Mouse (Mus musculus): Measurements from ENCODE around the gene Car11. TPM values are rescaled to one million over a fixed set of nuclear protein-coding genes. Genes with fewer than 3 reads are reported as not detected.

Car11 gene
- total and polyA plus RNA-seq, 3 experiments: 0.16 to 3.5 (median 0.78) TPM

DNA sequence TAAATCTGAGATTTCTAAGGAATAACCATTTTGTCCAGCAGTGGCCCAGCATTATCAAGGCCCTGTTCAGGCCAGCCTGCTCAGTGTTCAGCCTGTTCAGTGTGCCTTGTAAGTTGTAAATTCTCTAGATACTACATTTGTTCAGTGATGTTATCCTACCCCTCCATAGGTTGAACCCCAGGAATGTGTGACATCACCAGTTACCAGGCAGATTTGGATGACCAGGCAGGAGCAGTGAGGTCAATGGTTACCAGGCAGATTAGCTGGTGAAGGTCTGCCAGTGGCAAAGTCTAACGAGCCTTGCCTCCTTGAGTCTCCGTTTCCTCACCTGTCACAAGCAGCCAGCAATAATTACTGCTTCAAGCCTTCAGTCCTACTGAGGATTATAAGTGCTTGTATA, 44.7 kb downstream of the Car11 start:
- no peak for ATAC-seq (ENCODE audit: extremely low read depth, insufficient number of reproducible peaks, low FRiP score, poor library complexity, severe bottlenecking)
- Histone ChIP-seq H3K4me1 (ENCODE audit: insufficient read depth, low read depth, low read length) (peaks cover 11% of the 10 kb centered on the region), H3K36me3 (replicated peaks) (no peaks in the 10 kb centered on the region), H3K27me3 (ENCODE audit: insufficient read depth, low read length) (peaks cover 29% of the 10 kb centered on the region), H3K9me3 (replicated peaks) (no peaks in the 10 kb centered on the region), H3K4me3 (ENCODE audit: low read depth, low read length) (no peak overlapping the region)
- DNase-seq (ENCODE audit: low spot score): no peak
- TF ChIP-seq GATA2 (IDR thresholded peaks at IDR 0.05; ENCODE audit: borderline replicate concordance, low read depth, low read length): no peak
- TF ChIP-seq TAL1 (conservative IDR thresholded peaks at IDR 0.05; ENCODE audit: low read depth, low read length): no peak
- no peak for TF ChIP-seq CTCF (IDR thresholded peaks at IDR 0.05; ENCODE audit: low read depth, low read length)
- no peak for TF ChIP-seq GATA1 (IDR thresholded peaks at IDR 0.05; ENCODE audit: borderline replicate concordance, low read length)
- no peak for TF ChIP-seq POLR2AphosphoS5 (IDR thresholded peaks at IDR 0.05; ENCODE audit: insufficient replicate concordance, low read depth, low read length)

DNA sequence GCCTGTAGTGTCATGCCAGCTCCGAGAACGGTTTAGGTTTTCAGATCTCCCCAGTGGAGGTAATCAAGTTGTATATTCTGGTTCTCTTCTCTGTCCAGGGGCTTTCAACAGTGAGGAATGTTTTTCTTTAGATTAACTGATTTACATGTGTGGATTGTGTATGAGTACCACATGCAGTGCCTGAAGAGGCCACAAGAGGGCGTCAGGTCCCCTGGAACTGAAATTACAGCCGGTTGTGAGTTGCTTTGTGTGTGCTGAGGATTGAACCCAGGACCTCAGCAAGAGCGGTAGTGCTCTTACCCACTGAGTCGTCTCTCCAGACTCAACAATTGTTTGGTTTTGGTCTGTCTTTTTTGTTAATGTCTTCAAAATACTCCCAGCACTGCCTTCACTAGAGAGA, 46.9 kb downstream of the Car11 start:
- no peaks in the 10 kb centered on the region for H3K36me3 ChIP-seq (replicated peaks)
- ATAC-seq (ENCODE audit: extremely low read depth, insufficient number of reproducible peaks, low FRiP score, poor library complexity, severe bottlenecking) (no peak), DNase-seq (ENCODE audit: low spot score) (no peak)

DNA sequence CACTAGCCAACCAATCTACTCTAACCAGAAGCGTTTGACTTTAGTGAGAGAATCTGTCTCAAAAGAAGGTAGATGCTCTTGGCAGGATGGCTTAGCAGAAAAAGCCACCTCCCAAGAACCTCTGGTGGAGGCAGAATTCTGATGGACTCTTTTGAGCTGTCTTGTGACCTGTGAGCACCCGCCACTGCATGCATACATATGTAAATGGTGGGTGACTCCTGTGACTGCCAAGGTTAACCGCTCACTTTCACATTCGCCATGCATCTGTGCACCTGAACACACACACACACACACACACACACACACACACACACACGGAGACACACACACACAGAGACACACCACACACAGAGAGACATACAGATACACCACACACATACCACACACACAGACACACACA, 47.8 kb downstream of the Car11 start:
- DNase-seq (ENCODE audit: low spot score) (no peak), ATAC-seq (ENCODE audit: extremely low read depth, insufficient number of reproducible peaks, low FRiP score, poor library complexity, severe bottlenecking) (no peak)
- no peak for TF ChIP-seq GATA1 (IDR thresholded peaks at IDR 0.05; ENCODE audit: borderline replicate concordance, low read length)
- no peak for TF ChIP-seq GATA2 (IDR thresholded peaks at IDR 0.05; ENCODE audit: borderline replicate concordance, low read depth, low read length)
- no peak for TF ChIP-seq TAL1 (conservative IDR thresholded peaks at IDR 0.05; ENCODE audit: low read depth, low read length)
- TF ChIP-seq POLR2AphosphoS5 (IDR thresholded peaks at IDR 0.05; ENCODE audit: insufficient replicate concordance, low read depth, low read length): no peak
- TF ChIP-seq CTCF (IDR thresholded peaks at IDR 0.05; ENCODE audit: low read depth, low read length): no peak
- Histone ChIP-seq H3K4me1 (ENCODE audit: insufficient read depth, low read depth, low read length) (no peaks in the 10 kb centered on the region), H3K36me3 (replicated peaks) (no peaks in the 10 kb centered on the region), H3K9me3 (replicated peaks) (no peaks in the 10 kb centered on the region), H3K4me3 (ENCODE audit: low read depth, low read length) (no peak overlapping the region), H3K27me3 (ENCODE audit: insufficient read depth, low read length) (peaks cover 16% of the 10 kb centered on the region)

More for the DNA sequence above, 46.9 kb downstream of the Car11 start:
- H3K4me1 ChIP-seq (ENCODE audit: insufficient read depth, low read depth, low read length): peaks cover 7% of the 10 kb centered on the region
- TF ChIP-seq CTCF (IDR thresholded peaks at IDR 0.05; ENCODE audit: low read depth, low read length) (peak; percentile 54), POLR2AphosphoS5 (IDR thresholded peaks at IDR 0.05; ENCODE audit: insufficient replicate concordance, low read depth, low read length) (no peak)
- peaks cover 25% of the 10 kb centered on the region for H3K27me3 ChIP-seq (ENCODE audit: insufficient read depth, low read length)
- no peak overlapping the region for H3K4me3 ChIP-seq (ENCODE audit: low read depth, low read length)
- H3K9me3 ChIP-seq (replicated peaks): no peaks in the 10 kb centered on the region

DNA sequence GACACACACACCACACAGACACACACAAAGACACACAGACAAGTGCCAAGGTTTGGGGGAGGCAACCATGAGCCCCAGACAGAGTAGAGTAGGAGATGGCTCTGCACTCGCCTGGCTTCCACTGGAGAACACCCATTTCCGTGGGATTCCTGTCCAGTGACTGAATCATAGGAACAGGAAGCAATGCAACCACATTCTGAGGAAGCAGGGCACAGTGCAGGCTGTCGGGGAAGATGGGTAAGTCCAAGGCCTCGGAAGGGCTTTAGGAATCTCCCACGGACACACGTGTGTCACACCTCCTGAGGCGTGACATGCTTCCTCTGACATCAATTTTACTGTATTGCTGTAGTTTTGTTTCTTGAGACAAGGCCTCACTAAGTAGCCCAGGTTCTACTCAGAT, 48.5 kb downstream of the Car11 start:
- ATAC-seq (ENCODE audit: extremely low read depth, insufficient number of reproducible peaks, low FRiP score, poor library complexity, severe bottlenecking): no peak
- no peak for DNase-seq (ENCODE audit: low spot score)
- Histone ChIP-seq H3K36me3 (replicated peaks) (no peaks in the 10 kb centered on the region), H3K9me3 (replicated peaks) (no peaks in the 10 kb centered on the region), H3K4me1 (ENCODE audit: insufficient read depth, low read depth, low read length) (no peaks in the 10 kb centered on the region), H3K4me3 (ENCODE audit: low read depth, low read length) (no peak overlapping the region), H3K27me3 (ENCODE audit: insufficient read depth, low read length) (peaks cover 13% of the 10 kb centered on the region)
- TF ChIP-seq GATA1 (IDR thresholded peaks at IDR 0.05; ENCODE audit: borderline replicate concordance, low read length) (no peak), GATA2 (IDR thresholded peaks at IDR 0.05; ENCODE audit: borderline replicate concordance, low read depth, low read length) (no peak), POLR2AphosphoS5 (IDR thresholded peaks at IDR 0.05; ENCODE audit: insufficient replicate concordance, low read depth, low read length) (no peak), TAL1 (conservative IDR thresholded peaks at IDR 0.05; ENCODE audit: low read depth, low read length) (no peak), CTCF (IDR thresholded peaks at IDR 0.05; ENCODE audit: low read depth, low read length) (no peak)

DNA sequence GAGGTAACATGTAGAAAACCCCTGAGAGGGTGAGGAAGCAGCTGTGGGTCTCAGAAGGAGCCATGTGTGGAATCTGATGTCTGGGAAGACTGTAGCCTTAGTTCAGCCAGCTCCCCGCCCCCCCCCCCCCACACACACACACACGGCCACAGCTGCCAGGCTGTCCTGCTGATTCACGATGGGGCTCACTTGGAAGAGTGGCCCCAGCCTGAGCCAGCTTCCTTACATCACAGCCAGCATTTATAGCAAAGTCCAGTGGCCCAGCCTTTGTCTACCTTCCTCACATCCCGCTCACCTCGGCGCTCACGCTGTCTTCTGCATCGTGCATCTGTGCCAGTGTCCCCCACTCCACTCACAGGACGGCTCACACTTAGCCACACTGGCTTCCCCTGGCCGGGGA, 49.8 kb downstream of the Car11 start:
- TF ChIP-seq TAL1 (conservative IDR thresholded peaks at IDR 0.05; ENCODE audit: low read depth, low read length) (no peak), POLR2AphosphoS5 (IDR thresholded peaks at IDR 0.05; ENCODE audit: insufficient replicate concordance, low read depth, low read length) (no peak), CTCF (IDR thresholded peaks at IDR 0.05; ENCODE audit: low read depth, low read length) (no peak), GATA2 (IDR thresholded peaks at IDR 0.05; ENCODE audit: borderline replicate concordance, low read depth, low read length) (no peak), GATA1 (IDR thresholded peaks at IDR 0.05; ENCODE audit: borderline replicate concordance, low read length) (no peak)
- no peak for ATAC-seq (ENCODE audit: extremely low read depth, insufficient number of reproducible peaks, low FRiP score, poor library complexity, severe bottlenecking)
- Histone ChIP-seq H3K36me3 (replicated peaks) (no peaks in the 10 kb centered on the region), H3K4me3 (ENCODE audit: low read depth, low read length) (no peak overlapping the region), H3K4me1 (ENCODE audit: insufficient read depth, low read depth, low read length) (no peaks in the 10 kb centered on the region), H3K27me3 (ENCODE audit: insufficient read depth, low read length) (peaks cover 13% of the 10 kb centered on the region), H3K9me3 (replicated peaks) (no peaks in the 10 kb centered on the region)
- no peak for DNase-seq (ENCODE audit: low spot score)

DNA sequence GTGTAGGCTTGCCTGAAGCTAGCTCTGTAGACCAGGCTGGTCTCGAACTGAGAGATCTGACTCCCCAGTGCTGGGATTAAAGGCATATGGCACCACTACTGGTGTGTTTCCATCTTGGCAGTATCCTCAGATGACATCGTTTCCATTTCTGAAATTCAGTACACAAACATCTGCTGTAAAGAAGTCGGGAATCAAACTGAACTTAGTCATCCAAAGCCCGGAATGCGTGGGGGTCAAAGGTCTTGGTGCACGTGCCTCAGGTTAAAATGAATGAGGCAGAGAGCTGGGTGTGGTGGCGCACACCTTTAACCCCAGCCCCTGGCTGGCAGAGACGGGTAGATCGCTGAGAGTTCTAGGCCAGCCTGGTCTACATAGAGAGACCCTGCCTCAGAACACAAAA, 50.5 kb downstream of the Car11 start:
- Histone ChIP-seq H3K36me3 (replicated peaks) (no peaks in the 10 kb centered on the region), H3K9me3 (replicated peaks) (no peaks in the 10 kb centered on the region), H3K4me3 (ENCODE audit: low read depth, low read length) (no peak overlapping the region), H3K4me1 (ENCODE audit: insufficient read depth, low read depth, low read length) (no peaks in the 10 kb centered on the region), H3K27me3 (ENCODE audit: insufficient read depth, low read length) (peaks cover 13% of the 10 kb centered on the region)
- TF ChIP-seq TAL1 (conservative IDR thresholded peaks at IDR 0.05; ENCODE audit: low read depth, low read length) (no peak), POLR2AphosphoS5 (IDR thresholded peaks at IDR 0.05; ENCODE audit: insufficient replicate concordance, low read depth, low read length) (no peak), CTCF (IDR thresholded peaks at IDR 0.05; ENCODE audit: low read depth, low read length) (no peak), GATA1 (IDR thresholded peaks at IDR 0.05; ENCODE audit: borderline replicate concordance, low read length) (no peak), GATA2 (IDR thresholded peaks at IDR 0.05; ENCODE audit: borderline replicate concordance, low read depth, low read length) (no peak)
- DNase-seq (ENCODE audit: low spot score) (no peak), ATAC-seq (ENCODE audit: extremely low read depth, insufficient number of reproducible peaks, low FRiP score, poor library complexity, severe bottlenecking) (no peak)

Other genes with a start within 250 kb of the Car11 start
Only the 20 nearest of the 34 such genes appear.
- gene Hsd17b14, start 144.9 kb upstream of the Car11 start, total RNA-seq (2014; fragmentation: Nextera tagmentation): 34.9 and 44.8 TPM in 2 replicates
- gene Hsd17b14, start 144.9 kb upstream of the Car11 start, total RNA-seq (2017): 8.2 and 14.5 TPM in 2 replicates
- 5.1 and 6.0 TPM in 2 replicates for gene Hsd17b14, start 144.9 kb upstream of the Car11 start, polyA plus RNA-seq (2012)
- gene Bcat2, start 129.7 kb upstream of the Car11 start, total RNA-seq (2014; fragmentation: Nextera tagmentation): 149 and 178 TPM in 2 replicates
- gene Bcat2, start 129.7 kb upstream of the Car11 start, total RNA-seq (2017): 45.9 and 47.0 TPM in 2 replicates
- gene Bcat2, start 129.7 kb upstream of the Car11 start, polyA plus RNA-seq (2012): 73.1 and 114 TPM in 2 replicates
- not detected in 2 replicates for gene Fgf21, start 84.4 kb upstream of the Car11 start, total RNA-seq (2014; fragmentation: Nextera tagmentation)
- gene Fgf21, start 84.4 kb upstream of the Car11 start, total RNA-seq (2017): 0.16 TPM in 1 of 2 replicates, not detected in the other
- gene Fgf21, start 84.4 kb upstream of the Car11 start, polyA plus RNA-seq (2012): not detected in 2 replicates
- gene Fut1, start 82.6 kb upstream of the Car11 start, total RNA-seq (2014; fragmentation: Nextera tagmentation): not detected in 2 replicates
- gene Fut1, start 82.6 kb upstream of the Car11 start, total RNA-seq (2017): 0.16 TPM in 1 of 2 replicates, not detected in the other
- gene Fut1, start 82.6 kb upstream of the Car11 start, polyA plus RNA-seq (2012): not detected in 2 replicates
- 0.68 TPM in 1 of 2 replicates, not detected in the other for gene Izumo1, start 78.0 kb upstream of the Car11 start, total RNA-seq (2014; fragmentation: Nextera tagmentation)
- 0.05 TPM in 1 of 2 replicates, not detected in the other for gene Izumo1, start 78.0 kb upstream of the Car11 start, total RNA-seq (2017)
- gene Izumo1, start 78.0 kb upstream of the Car11 start, polyA plus RNA-seq (2012): 0.10 and 0.12 TPM in 2 replicates
- gene Rasip1, start 72.4 kb upstream of the Car11 start, total RNA-seq (2014; fragmentation: Nextera tagmentation): 0.60 and 0.83 TPM in 2 replicates
- gene Rasip1, start 72.4 kb upstream of the Car11 start, total RNA-seq (2017): 0.06 and 0.11 TPM in 2 replicates
- 0.90 and 0.95 TPM in 2 replicates for gene Rasip1, start 72.4 kb upstream of the Car11 start, polyA plus RNA-seq (2012)
- gene Mamstr, start 59.9 kb upstream of the Car11 start, total RNA-seq (2014; fragmentation: Nextera tagmentation): not detected in 2 replicates
- gene Mamstr, start 59.9 kb upstream of the Car11 start, total RNA-seq (2017): not detected in 2 replicates
- not detected in 2 replicates for gene Mamstr, start 59.9 kb upstream of the Car11 start, polyA plus RNA-seq (2012)
- not detected in 2 replicates for gene Fut2, start 33.4 kb upstream of the Car11 start, total RNA-seq (2014; fragmentation: Nextera tagmentation)
- gene Fut2, start 33.4 kb upstream of the Car11 start, total RNA-seq (2017): 0.38 TPM in 1 of 2 replicates, not detected in the other
- gene Fut2, start 33.4 kb upstream of the Car11 start, polyA plus RNA-seq (2012): not detected in 2 replicates
- not detected in 2 replicates for gene Ntn5, start 15.8 kb upstream of the Car11 start, total RNA-seq (2014; fragmentation: Nextera tagmentation)
- not detected in 2 replicates for gene Ntn5, start 15.8 kb upstream of the Car11 start, total RNA-seq (2017)
- 0.21 and 0.29 TPM in 2 replicates for gene Ntn5, start 15.8 kb upstream of the Car11 start, polyA plus RNA-seq (2012)
- gene Sec1, start 5.4 kb upstream of the Car11 start, total RNA-seq (2014; fragmentation: Nextera tagmentation): not detected in 2 replicates
- gene Sec1, start 5.4 kb upstream of the Car11 start, total RNA-seq (2017): not detected in 2 replicates
- 0.02 TPM in 1 of 2 replicates, not detected in the other for gene Sec1, start 5.4 kb upstream of the Car11 start, polyA plus RNA-seq (2012)
- gene Dbp, start 5.2 kb downstream of the Car11 start, total RNA-seq (2014; fragmentation: Nextera tagmentation): 22.8 and 30.2 TPM in 2 replicates
- gene Dbp, start 5.2 kb downstream of the Car11 start, total RNA-seq (2017): 33.7 and 37.8 TPM in 2 replicates
- gene Dbp, start 5.2 kb downstream of the Car11 start, polyA plus RNA-seq (2012): 18.0 and 23.0 TPM in 2 replicates
- 3,054 and 3,291 TPM in 2 replicates for gene Rpl18, start 15.6 kb downstream of the Car11 start, total RNA-seq (2014; fragmentation: Nextera tagmentation)
- 1,837 and 1,972 TPM in 2 replicates for gene Rpl18, start 15.6 kb downstream of the Car11 start, total RNA-seq (2017)
- gene Rpl18, start 15.6 kb downstream of the Car11 start, polyA plus RNA-seq (2012): 14,383 and 17,578 TPM in 2 replicates
- gene Sphk2, start 18.2 kb downstream of the Car11 start, total RNA-seq (2014; fragmentation: Nextera tagmentation): 16.3 and 21.4 TPM in 2 replicates
- gene Sphk2, start 18.2 kb downstream of the Car11 start, total RNA-seq (2017): 9.3 and 9.8 TPM in 2 replicates
- 96.0 and 115 TPM in 2 replicates for gene Sphk2, start 18.2 kb downstream of the Car11 start, polyA plus RNA-seq (2012)
- gene Fam83e, start 21.4 kb downstream of the Car11 start, total RNA-seq (2014; fragmentation: Nextera tagmentation): 0.34 and 0.38 TPM in 2 replicates
- 1.2 and 1.3 TPM in 2 replicates for gene Fam83e, start 21.4 kb downstream of the Car11 start, total RNA-seq (2017)
- 0.49 and 0.77 TPM in 2 replicates for gene Fam83e, start 21.4 kb downstream of the Car11 start, polyA plus RNA-seq (2012)
- gene Spaca4, start 26.0 kb downstream of the Car11 start, total RNA-seq (2014; fragmentation: Nextera tagmentation): not detected in 2 replicates
- gene Spaca4, start 26.0 kb downstream of the Car11 start, total RNA-seq (2017): not detected in 2 replicates
- not detected in 2 replicates for gene Spaca4, start 26.0 kb downstream of the Car11 start, polyA plus RNA-seq (2012)
- gene Lmtk3, start 83.9 kb downstream of the Car11 start, total RNA-seq (2014; fragmentation: Nextera tagmentation): 1.1 TPM in 1 of 2 replicates, not detected in the other
- gene Lmtk3, start 83.9 kb downstream of the Car11 start, total RNA-seq (2017): not detected in 2 replicates
- 0.03 TPM in 2 replicates for gene Lmtk3, start 83.9 kb downstream of the Car11 start, polyA plus RNA-seq (2012)
- gene Sult2b1, start 84.8 kb downstream of the Car11 start, total RNA-seq (2014; fragmentation: Nextera tagmentation): not detected in 2 replicates
- 0.05 and 0.35 TPM in 2 replicates for gene Sult2b1, start 84.8 kb downstream of the Car11 start, total RNA-seq (2017)
- gene Sult2b1, start 84.8 kb downstream of the Car11 start, polyA plus RNA-seq (2012): not detected in 2 replicates
- 14.5 and 18.5 TPM in 2 replicates for gene Cyth2, start 114.7 kb downstream of the Car11 start, total RNA-seq (2014; fragmentation: Nextera tagmentation)
- gene Cyth2, start 114.7 kb downstream of the Car11 start, total RNA-seq (2017): 40.9 and 47.6 TPM in 2 replicates
- gene Cyth2, start 114.7 kb downstream of the Car11 start, polyA plus RNA-seq (2012): 85.5 and 121 TPM in 2 replicates
- 0.30 TPM in 1 of 2 replicates, not detected in the other for gene Kcnj14, start 124.9 kb downstream of the Car11 start, total RNA-seq (2014; fragmentation: Nextera tagmentation)
- gene Kcnj14, start 124.9 kb downstream of the Car11 start, total RNA-seq (2017): 0.23 and 0.33 TPM in 2 replicates
- 0.39 and 0.57 TPM in 2 replicates for gene Kcnj14, start 124.9 kb downstream of the Car11 start, polyA plus RNA-seq (2012)
- 10.2 and 16.9 TPM in 2 replicates for gene Grwd1, start 131.1 kb downstream of the Car11 start, total RNA-seq (2014; fragmentation: Nextera tagmentation)
- 20.6 and 21.9 TPM in 2 replicates for gene Grwd1, start 131.1 kb downstream of the Car11 start, total RNA-seq (2017)
- gene Grwd1, start 131.1 kb downstream of the Car11 start, polyA plus RNA-seq (2012): 62.9 and 72.8 TPM in 2 replicates